Mouse (Mus musculus) small intestine, adult 10 weeks (tissue): Measurements from ENCODE around the gene Cs. TPM values are rescaled to one million over a fixed set of nuclear protein-coding genes. Genes with fewer than 3 reads are reported as not detected.

Experiments used
- polyA plus RNA-seq: library from polyadenylated mRNA; stranded (reverse); fragments of 350-450 nt; fragmentation: Illumina TruSeq; extraction: RNeasy Lipid Tissue Mini Kit (QIAGEN cat#74804); gene quantifications from one replicate; pipeline ENCODE4 v1.2.3, GENCODE M21; 2014; ENCODE audit warnings: low replicate concordance

Cs gene
- 247 TPM for polyA plus RNA-seq

GRCm38 (mm10) chr10:128337306-128338181 lies at the start of gene Cs:
Cs (plus strand) TSS chr10:128337734.

GRCm38 (mm10) chr10:128298702-128299171 lies 38.8 kb upstream of the Cs start, which contains the start of gene Il23a:
Il23a (minus strand) TSS chr10:128298752.

GRCm38 (mm10) chr10:128303126-128304021 lies 34.2 kb upstream of the Cs start, which contains the start of gene Pan2:
Pan2 (plus strand) TSS chr10:128303335.

GRCm38 (mm10) chr10:128322141-128323108 lies 15.1 kb upstream of the Cs start, which contains the start of gene Cnpy2:
Cnpy2 (plus strand) TSS chr10:128322459.

GRCm38 (mm10) chr10:128368402-128369217 lies 31.1 kb downstream of the Cs start, which contains the start of gene Coq10a:
Coq10a (minus strand) TSS chr10:128368997.

GRCm38 (mm10) chr10:128376455-128377211 lies 39.1 kb downstream of the Cs start, which contains the start of gene Ankrd52:
Ankrd52 (plus strand) TSS chr10:128377115.

GRCm38 (mm10) chr10:128401056-128401455 lies 63.5 kb downstream of the Cs start, which contains the start of gene Slc39a5:
Slc39a5 (minus strand) TSS chr10:128401229.

GRCm38 (mm10) chr10:128411211-128412054 lies 73.9 kb downstream of the Cs start, which contains the start of the genes Nabp2 and Rnf41:
Nabp2 (minus strand) TSS chr10:128411492.
Rnf41 (plus strand) TSS chr10:128411657.

Other genes starting within 250 kb of the Cs start
- gene Baz2a, start 246.2 kb upstream of the Cs start, polyA plus RNA-seq: 16.8 TPM
- gene Rbms2, start 157.4 kb upstream of the Cs start, polyA plus RNA-seq: 4.7 TPM
- gene Gls2, start 143.3 kb upstream of the Cs start, polyA plus RNA-seq: 0.59 TPM
- gene Spryd4, start 125.9 kb upstream of the Cs start, polyA plus RNA-seq: 13.5 TPM
- not detected for gene Mip, start 111.9 kb upstream of the Cs start, polyA plus RNA-seq
- 1.4 TPM for gene Timeless, start 105.7 kb upstream of the Cs start, polyA plus RNA-seq
- 0.41 TPM for gene Apon, start 83.6 kb upstream of the Cs start, polyA plus RNA-seq
- gene Apof, start 69.1 kb upstream of the Cs start, polyA plus RNA-seq: not detected
- 12.8 TPM for gene Stat2, start 67.2 kb upstream of the Cs start, polyA plus RNA-seq
- gene Il23a, start 39.0 kb upstream of the Cs start, polyA plus RNA-seq: 0.48 TPM
- 8.3 TPM for gene Pan2, start 34.4 kb upstream of the Cs start, polyA plus RNA-seq
- 20.6 TPM for gene Cnpy2, start 15.3 kb upstream of the Cs start, polyA plus RNA-seq
- gene Coq10a, start 31.3 kb downstream of the Cs start, polyA plus RNA-seq: 13.4 TPM
- gene Ankrd52, start 39.4 kb downstream of the Cs start, polyA plus RNA-seq: 4.7 TPM
- 0.78 TPM for gene Slc39a5, start 63.5 kb downstream of the Cs start, polyA plus RNA-seq
- gene Nabp2, start 73.8 kb downstream of the Cs start, polyA plus RNA-seq: 10.6 TPM
- 5.2 TPM for gene Rnf41, start 73.9 kb downstream of the Cs start, polyA plus RNA-seq
- gene Smarcc2, start 121.5 kb downstream of the Cs start, polyA plus RNA-seq: 35.8 TPM
- gene Myl6, start 156.4 kb downstream of the Cs start, polyA plus RNA-seq: 27.1 TPM
- gene Myl6b, start 161.0 kb downstream of the Cs start, polyA plus RNA-seq: not detected
- 1.9 TPM for gene Esyt1, start 188.1 kb downstream of the Cs start, polyA plus RNA-seq
- 0.85 TPM for gene Zc3h10, start 210.0 kb downstream of the Cs start, polyA plus RNA-seq
- 15.5 TPM for gene Rpl41, start 211.6 kb downstream of the Cs start, polyA plus RNA-seq
- 72.6 TPM for gene Pa2g4, start 228.3 kb downstream of the Cs start, polyA plus RNA-seq